Mouse (Mus musculus) bone marrow, adult 2 months (tissue): ENCODE measurements at regions not wholly inside any gene's neighbourhood (a gene's known extent, or its start where the extent isn't known, plus 50 kb on each side); places are given as distances from the start of the nearest gene placed in this dataset.

Source experiments
- CTCF ChIP-seq: fragments of 200-500 bp; IDR thresholded peaks from 2 replicates; pipeline ENCODE4 v1.5.1; 2011; ENCODE audit warnings: low read length, control low read depth; ENCODE audit not compliant: control insufficient read depth, insufficient read depth
- POLR2A ChIP-seq: fragments of 200-500 bp; IDR thresholded peaks from 2 replicates; pipeline ENCODE4 v1.6.1; 2011; ENCODE audit warnings: low read depth, mild to moderate bottlenecking, control low read depth, low read length, borderline replicate concordance; ENCODE audit not compliant: control insufficient read depth

- TF ChIP-seq CTCF (no peak), POLR2A (no peak)
These were observed 340.4 kb downstream of the Tmem135 start for GRCm38 (mm10) chr7:89063630-89064029.
